Mouse (Mus musculus): ENCODE results near the gene Ccser1.

- TF ChIP-seq POLR2A (IDR thresholded peaks at IDR 0.05; ENCODE audit: low read depth, low read length) (no peak), CTCF (IDR thresholded peaks at IDR 0.05; ENCODE audit: borderline replicate concordance, insufficient read depth, low read length) (no peak)
Measured at GRCm38 (mm10) chr6:61817716-61818115, 637.6 kb downstream of the Ccser1 start.

All from embryonic fibroblast, embryonic 13.5 days (primary cell).